Mouse (Mus musculus): ENCODE results near the gene Pigo. TPM values are rescaled to one million over a fixed set of nuclear protein-coding genes. Genes with fewer than 3 reads are reported as not detected.

Gene Pigo
- polyA plus RNA-seq (2014; fragmentation: Nextera tagmentation; extraction: Ambion mirVana), result 16.6 and 18.8 TPM in 2 replicates

DNA sequence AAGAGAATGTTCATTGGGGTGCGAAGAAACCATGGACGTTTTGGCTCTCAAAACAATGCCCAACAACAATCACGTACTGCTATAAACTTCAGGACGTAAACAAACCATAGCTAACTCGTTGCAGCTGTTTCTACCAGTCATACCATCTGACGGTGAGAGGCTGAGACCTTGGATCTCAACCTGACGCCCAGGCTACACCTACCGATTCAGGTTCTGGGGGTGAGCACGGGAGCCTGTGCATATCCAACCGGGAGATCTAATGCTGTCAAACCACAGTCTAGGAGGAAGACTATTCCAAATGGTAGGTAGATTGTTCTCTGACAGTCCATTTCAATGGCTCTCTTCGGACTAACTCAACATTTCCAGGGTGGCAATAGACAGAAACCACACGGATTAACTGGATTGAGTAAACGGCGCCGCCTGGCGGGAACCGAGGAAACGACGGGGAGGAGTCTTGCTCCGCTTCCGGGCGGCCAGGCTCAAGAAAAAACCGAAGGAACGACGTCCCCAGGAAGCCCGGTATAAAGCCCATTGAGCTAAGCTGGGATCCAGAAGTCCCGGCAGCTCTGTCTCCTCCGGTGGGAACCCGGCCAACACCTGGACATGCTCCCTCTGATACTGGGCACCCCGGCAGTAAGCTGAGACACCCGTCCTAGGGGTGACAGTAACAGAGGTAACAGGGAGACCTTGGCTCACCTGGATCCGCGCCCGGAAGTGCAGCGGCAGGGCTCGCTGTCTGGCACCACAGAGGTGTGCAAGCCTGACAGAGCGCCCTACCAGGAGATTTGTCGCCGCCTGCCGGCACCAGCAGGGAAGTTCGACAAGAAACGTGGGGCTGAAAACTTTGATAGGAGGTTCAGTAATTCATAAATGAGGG is at the start of gene Pigo:
TSS of gene Pigo (minus strand) at position 736 of the 877 bp plus-strand sequence.
- no peaks in the 10 kb centered on the region for H3K27me3 ChIP-seq (replicated peaks; ENCODE audit: control insufficient read depth, insufficient read depth, low read length)
- H3K36me3 ChIP-seq (ENCODE audit: control insufficient read depth, insufficient read depth, low read length), result peaks cover 67% of the 10 kb centered on the region
- peak within 1 kb of the TSS; percentile 66 for H3K9ac ChIP-seq (ENCODE audit: low read depth, low read length)
- ATAC-seq (ENCODE audit: low read depth) (peak; percentile 95), DNase-seq (ENCODE audit: low spot score) (peak; percentile 95)
- no peaks in the 10 kb centered on the region for H3K9me3 ChIP-seq (ENCODE audit: control insufficient read depth, low read length)
- peaks cover 11% of the 10 kb centered on the region for H3K4me1 ChIP-seq (ENCODE audit: control insufficient read depth, insufficient read depth, low read length)
- peak within 1 kb of the TSS; percentile 86 for H3K4me2 ChIP-seq (ENCODE audit: low read depth, low read length)
- peak within 1 kb of the TSS; percentile 70 for H3K4me3 ChIP-seq (ENCODE audit: low read depth, low read length)
- WGBS, result 5% methylated on average over 42 of the region's 42 CpGs
- H3K27ac ChIP-seq (replicated peaks; ENCODE audit: low read depth, low read length), result peak within 1 kb of the TSS; percentile 91

DNA sequence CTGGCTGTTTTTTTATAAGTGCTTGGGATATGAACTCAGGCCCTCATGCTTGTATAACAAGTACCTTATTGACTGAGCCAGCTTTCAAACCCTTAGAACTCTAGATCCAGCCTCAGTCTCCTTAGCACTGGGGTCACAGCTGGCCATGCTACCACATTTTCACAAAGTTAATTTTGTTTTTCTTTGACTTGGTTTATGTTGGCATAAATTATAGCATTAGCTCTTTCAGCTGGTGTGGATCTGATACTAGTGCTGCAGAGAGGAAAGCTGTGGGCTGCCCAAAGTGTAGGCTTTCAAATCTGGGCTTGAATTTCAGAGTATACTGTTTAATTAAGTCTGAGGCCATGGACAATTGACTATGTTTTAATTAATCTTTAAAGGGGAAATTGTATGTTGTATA is 49.3 kb upstream of the Pigo start:
- Histone ChIP-seq H3K9ac (ENCODE audit: low read depth, low read length) (no peak overlapping the region), H3K4me2 (ENCODE audit: low read depth, low read length) (no peak overlapping the region), H3K4me1 (ENCODE audit: control insufficient read depth, insufficient read depth, low read length) (no peaks in the 10 kb centered on the region; the same call in 1 of the 2 replicates), H3K27me3 (replicated peaks; ENCODE audit: control insufficient read depth, insufficient read depth, low read length) (no peaks in the 10 kb centered on the region), H3K9me3 (ENCODE audit: control insufficient read depth, low read length) (no peaks in the 10 kb centered on the region), H3K27ac (replicated peaks; ENCODE audit: low read depth, low read length) (no peak overlapping the region), H3K36me3 (ENCODE audit: control insufficient read depth, insufficient read depth, low read length) (no peaks in the 10 kb centered on the region), H3K4me3 (ENCODE audit: low read depth, low read length) (no peak overlapping the region)
- DNase-seq (ENCODE audit: low spot score) (no peak), ATAC-seq (ENCODE audit: low read depth) (no peak)

DNA sequence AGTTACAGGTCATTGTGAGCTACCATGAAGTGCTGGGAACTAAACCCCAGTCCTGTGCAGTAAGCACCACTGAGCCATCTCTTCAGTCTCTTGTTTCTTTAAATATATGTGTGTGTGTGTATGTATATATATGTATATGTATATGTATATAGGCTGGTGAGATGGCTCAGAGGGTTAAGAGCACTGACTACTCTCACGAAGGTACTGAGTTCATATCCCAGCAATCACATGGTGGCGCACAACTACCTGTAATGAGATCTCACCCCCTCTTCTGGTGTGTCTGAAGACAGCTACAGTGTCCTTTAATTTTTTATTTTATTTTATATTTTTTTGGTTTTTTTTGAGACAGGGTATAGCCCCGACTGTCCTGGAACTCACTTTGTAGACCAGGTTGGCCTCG is 39.9 kb upstream of the Pigo start:
- 93% methylated on average over 4 of the region's 4 CpGs for WGBS
- DNase-seq (ENCODE audit: low spot score) (no peak), ATAC-seq (ENCODE audit: low read depth) (no peak)
- no peak overlapping the region for H3K27ac ChIP-seq (replicated peaks; ENCODE audit: low read depth, low read length)
- no peaks in the 10 kb centered on the region for H3K4me1 ChIP-seq (ENCODE audit: control insufficient read depth, insufficient read depth, low read length)
- H3K9ac ChIP-seq (ENCODE audit: low read depth, low read length), result no peak overlapping the region
- H3K9me3 ChIP-seq (ENCODE audit: control insufficient read depth, low read length), result no peaks in the 10 kb centered on the region
- H3K4me3 ChIP-seq (ENCODE audit: low read depth, low read length), result no peak overlapping the region
- no peak overlapping the region for H3K4me2 ChIP-seq (ENCODE audit: low read depth, low read length)
- H3K27me3 ChIP-seq (replicated peaks; ENCODE audit: control insufficient read depth, insufficient read depth, low read length), result peaks cover 9% of the 10 kb centered on the region; the same call in 1 of the 2 replicates
- no peaks in the 10 kb centered on the region for H3K36me3 ChIP-seq (ENCODE audit: control insufficient read depth, insufficient read depth, low read length)

DNA sequence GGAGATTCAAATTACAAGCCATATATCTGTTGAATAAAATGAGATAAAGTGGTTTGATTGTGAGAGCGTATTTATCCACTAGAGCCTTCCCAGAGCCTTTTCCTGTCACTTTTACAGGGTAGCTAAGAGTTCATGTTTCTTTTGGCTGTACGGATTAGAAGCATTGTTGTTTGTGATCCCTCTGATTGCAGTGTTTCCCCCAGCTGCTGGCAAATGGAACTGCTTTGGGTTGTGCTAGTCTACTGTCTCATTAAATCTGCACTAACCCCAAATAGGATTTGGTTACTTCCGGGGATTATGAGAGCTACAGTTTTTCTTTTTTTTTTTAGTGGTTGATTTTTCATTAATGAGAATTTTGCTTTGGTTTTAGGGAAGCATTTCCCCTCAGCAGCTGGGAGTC is 34.7 kb upstream of the Pigo start:
- no peak overlapping the region for H3K4me3 ChIP-seq (ENCODE audit: low read depth, low read length)
- DNase-seq (ENCODE audit: low spot score) (peak; percentile 61), ATAC-seq (ENCODE audit: low read depth) (no peak)
- H3K27ac ChIP-seq (replicated peaks; ENCODE audit: low read depth, low read length), result no peak overlapping the region
- H3K4me2 ChIP-seq (ENCODE audit: low read depth, low read length), result no peak overlapping the region
- H3K36me3 ChIP-seq (ENCODE audit: control insufficient read depth, insufficient read depth, low read length), result no peaks in the 10 kb centered on the region
- 35% methylated on average over 3 of the region's 3 CpGs for WGBS
- H3K9me3 ChIP-seq (ENCODE audit: control insufficient read depth, low read length), result no peaks in the 10 kb centered on the region
- no peak overlapping the region for H3K9ac ChIP-seq (ENCODE audit: low read depth, low read length)
- H3K4me1 ChIP-seq (ENCODE audit: control insufficient read depth, insufficient read depth, low read length), result peaks cover 5% of the 10 kb centered on the region; the same call in 1 of the 2 replicates
- H3K27me3 ChIP-seq (replicated peaks; ENCODE audit: control insufficient read depth, insufficient read depth, low read length), result peaks cover 23% of the 10 kb centered on the region

GRCm38 (mm10) chr4:43059697-43060096 is 34.1 kb upstream of the Pigo start:
- no peak overlapping the region for H3K9ac ChIP-seq (ENCODE audit: low read depth, low read length)
- peak overlapping the region; percentile 95 for H3K4me2 ChIP-seq (ENCODE audit: low read depth, low read length)
- H3K36me3 ChIP-seq (ENCODE audit: control insufficient read depth, insufficient read depth, low read length), result no peaks in the 10 kb centered on the region
- ATAC-seq (ENCODE audit: low read depth), result no peak
- H3K9me3 ChIP-seq (ENCODE audit: control insufficient read depth, low read length), result no peaks in the 10 kb centered on the region
- peaks cover 23% of the 10 kb centered on the region for H3K27me3 ChIP-seq (replicated peaks; ENCODE audit: control insufficient read depth, insufficient read depth, low read length)
- no peak for DNase-seq (ENCODE audit: low spot score)
- H3K4me1 ChIP-seq (ENCODE audit: control insufficient read depth, insufficient read depth, low read length), result peaks cover 5% of the 10 kb centered on the region; the same call in 1 of the 2 replicates
- peak overlapping the region; percentile 67 for H3K4me3 ChIP-seq (ENCODE audit: low read depth, low read length)
- H3K27ac ChIP-seq (replicated peaks; ENCODE audit: low read depth, low read length), result no peak overlapping the region
- 31% methylated on average over 3 of the region's 3 CpGs for WGBS

GRCm38 (mm10) chr4:43058753-43059654 is 33.4 kb upstream of the Pigo start, which contains the start of gene Unc13b:
Unc13b (plus strand) TSS chr4:43058953.
- H3K9ac ChIP-seq (ENCODE audit: low read depth, low read length), result peak within 1 kb of the TSS; percentile 66
- no peaks in the 10 kb centered on the region for H3K36me3 ChIP-seq (ENCODE audit: control insufficient read depth, insufficient read depth, low read length)
- ATAC-seq (ENCODE audit: low read depth) (peak; percentile 97), DNase-seq (ENCODE audit: low spot score) (peak; percentile 96)
- no peaks in the 10 kb centered on the region for H3K9me3 ChIP-seq (ENCODE audit: control insufficient read depth, low read length)
- H3K27me3 ChIP-seq (replicated peaks; ENCODE audit: control insufficient read depth, insufficient read depth, low read length), result peaks cover 23% of the 10 kb centered on the region
- H3K4me3 ChIP-seq (ENCODE audit: low read depth, low read length), result peak within 1 kb of the TSS; percentile 67
- H3K27ac ChIP-seq (replicated peaks; ENCODE audit: low read depth, low read length), result no peak within 1 kb of the TSS; the same call in 1 of the 2 replicates
- WGBS, result under 1% methylated on average over 51 of the region's 90 CpGs
- H3K4me1 ChIP-seq (ENCODE audit: control insufficient read depth, insufficient read depth, low read length), result peaks cover 5% of the 10 kb centered on the region; the same call in 1 of the 2 replicates
- peak within 1 kb of the TSS; percentile 95 for H3K4me2 ChIP-seq (ENCODE audit: low read depth, low read length)

DNA sequence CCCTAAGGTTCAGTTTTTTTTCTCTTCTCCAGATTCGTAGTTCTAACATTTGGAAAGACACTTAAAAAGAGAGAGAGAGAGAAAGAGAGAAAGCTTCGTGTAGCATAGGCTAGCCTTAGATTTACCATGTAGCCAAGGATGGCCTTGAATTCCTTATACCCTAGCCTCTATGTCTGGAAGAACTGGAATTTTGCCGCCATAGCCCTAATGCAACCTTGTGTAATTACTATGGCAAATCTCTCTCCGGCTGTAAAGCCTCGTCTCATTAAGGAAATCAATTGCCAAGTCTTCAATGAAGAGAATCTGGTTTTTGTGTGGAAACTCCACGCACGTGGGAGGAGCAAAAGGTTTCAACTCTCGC is 32.8 kb upstream of the Pigo start:
- H3K9me3 ChIP-seq (ENCODE audit: control insufficient read depth, low read length), result no peaks in the 10 kb centered on the region
- peak overlapping the region; percentile 95 for H3K4me2 ChIP-seq (ENCODE audit: low read depth, low read length)
- H3K4me3 ChIP-seq (ENCODE audit: low read depth, low read length), result peak overlapping the region; percentile 67
- WGBS, result 21% methylated on average over 8 of the region's 8 CpGs
- H3K9ac ChIP-seq (ENCODE audit: low read depth, low read length), result no peak overlapping the region
- ATAC-seq (ENCODE audit: low read depth), result peak; percentile 3; the same call in 1 of the 2 replicates
- peaks cover 23% of the 10 kb centered on the region for H3K27me3 ChIP-seq (replicated peaks; ENCODE audit: control insufficient read depth, insufficient read depth, low read length)
- peaks cover 5% of the 10 kb centered on the region; the same call in 1 of the 2 replicates for H3K4me1 ChIP-seq (ENCODE audit: control insufficient read depth, insufficient read depth, low read length)
- no peaks in the 10 kb centered on the region for H3K36me3 ChIP-seq (ENCODE audit: control insufficient read depth, insufficient read depth, low read length)
- DNase-seq (ENCODE audit: low spot score), result no peak
- H3K27ac ChIP-seq (replicated peaks; ENCODE audit: low read depth, low read length), result no peak overlapping the region

- DNase-seq (ENCODE audit: low spot score), result no peak
Observed at GRCm38 (mm10) chr4:43057654-43058053, 32.0 kb upstream of the Pigo start.

More at GRCm38 (mm10) chr4:43057654-43058053, 32.0 kb upstream of the Pigo start:
- H3K9ac ChIP-seq (ENCODE audit: low read depth, low read length), result no peak overlapping the region
- H3K4me3 ChIP-seq (ENCODE audit: low read depth, low read length), result no peak overlapping the region
- no peak overlapping the region for H3K4me2 ChIP-seq (ENCODE audit: low read depth, low read length)
- ATAC-seq (ENCODE audit: low read depth), result no peak
- H3K36me3 ChIP-seq (ENCODE audit: control insufficient read depth, insufficient read depth, low read length), result no peaks in the 10 kb centered on the region
- no peaks in the 10 kb centered on the region for H3K9me3 ChIP-seq (ENCODE audit: control insufficient read depth, low read length)
- H3K4me1 ChIP-seq (ENCODE audit: control insufficient read depth, insufficient read depth, low read length), result peaks cover 5% of the 10 kb centered on the region; the same call in 1 of the 2 replicates
- 87% methylated on average over 5 of the region's 5 CpGs for WGBS
- H3K27ac ChIP-seq (replicated peaks; ENCODE audit: low read depth, low read length), result no peak overlapping the region
- H3K27me3 ChIP-seq (replicated peaks; ENCODE audit: control insufficient read depth, insufficient read depth, low read length), result peaks cover 23% of the 10 kb centered on the region
